Mouse (Mus musculus) layer of hippocampus, adult 11-12 months (tissue): ENCODE measurements around the gene Gm28374.

ENCODE experiments used
- DNase-seq: peaks from one replicate; pipeline ENCODE4 v3.0.0; 2022; ENCODE audit warnings: low spot score

Gm28374 gene

DNA sequence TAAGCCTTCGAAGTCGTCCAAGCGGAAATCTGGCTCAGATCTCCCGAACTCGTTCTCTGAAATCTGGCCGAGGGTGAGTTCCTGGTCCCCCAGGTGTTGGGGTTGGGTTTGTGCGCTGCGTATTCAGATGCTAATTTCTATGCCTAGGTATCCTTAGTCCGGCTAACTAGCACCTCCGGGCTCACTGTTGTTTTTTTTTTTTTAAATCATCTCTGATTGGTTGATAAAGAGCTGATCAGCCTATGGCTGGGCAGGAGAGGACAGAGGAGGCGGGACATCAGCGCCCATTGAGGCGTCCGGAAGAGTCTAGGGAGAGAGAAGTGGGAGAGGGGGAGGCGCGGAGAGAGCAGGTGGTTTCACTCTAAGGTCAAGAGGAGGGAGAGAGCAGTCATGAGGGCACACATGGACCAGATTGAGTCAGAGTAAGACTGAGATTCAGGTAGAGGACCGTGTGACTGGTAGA, 3.4 kb upstream of the Gm28374 start:
- no peak for DNase-seq

DNA sequence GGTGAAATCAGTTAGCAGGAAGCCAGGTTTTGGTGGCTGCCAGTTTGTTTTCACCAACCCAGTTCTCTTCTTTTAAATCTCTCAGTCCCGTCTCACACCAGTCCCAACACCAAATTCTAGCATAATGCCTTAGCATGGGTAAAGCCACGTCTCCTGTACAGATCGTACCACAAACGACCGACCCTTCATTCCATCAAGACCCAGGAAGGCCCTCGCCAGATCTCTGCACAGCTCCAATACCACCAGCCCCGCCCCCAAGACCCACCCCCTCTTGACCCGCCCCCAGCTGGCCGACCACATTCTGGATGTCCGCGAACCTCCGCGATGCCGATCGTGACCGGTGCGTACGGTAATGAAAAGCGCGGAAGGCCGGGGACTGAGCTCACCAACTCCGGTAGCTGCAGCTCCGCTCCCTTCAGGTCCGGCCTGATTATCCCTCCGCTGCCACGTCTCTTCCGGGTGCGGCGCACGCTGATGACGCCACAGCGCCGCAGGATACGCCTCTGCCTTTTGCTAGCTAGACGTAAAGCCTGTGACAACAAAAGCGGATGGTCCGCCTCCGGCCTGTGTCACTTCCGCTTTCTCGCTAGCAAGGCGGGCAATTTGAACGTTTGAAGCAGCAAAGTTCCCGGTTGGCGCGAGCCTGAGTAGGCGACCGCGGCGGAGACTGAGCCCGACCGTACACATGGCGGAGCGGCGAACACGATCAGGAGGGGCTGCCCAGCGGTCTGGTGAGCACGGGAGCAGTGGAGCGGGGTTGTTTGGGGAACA, 2.6 kb upstream of the Gm28374 start, which contains the start of the genes Zfpl1 and Cdca5:
Zfpl1 (minus strand) TSS at position 479 of the 771 bp plus-strand sequence.
Cdca5 (plus strand) TSS at position 506 of the 771 bp plus-strand sequence.
- DNase-seq, result peak; percentile 97

DNA sequence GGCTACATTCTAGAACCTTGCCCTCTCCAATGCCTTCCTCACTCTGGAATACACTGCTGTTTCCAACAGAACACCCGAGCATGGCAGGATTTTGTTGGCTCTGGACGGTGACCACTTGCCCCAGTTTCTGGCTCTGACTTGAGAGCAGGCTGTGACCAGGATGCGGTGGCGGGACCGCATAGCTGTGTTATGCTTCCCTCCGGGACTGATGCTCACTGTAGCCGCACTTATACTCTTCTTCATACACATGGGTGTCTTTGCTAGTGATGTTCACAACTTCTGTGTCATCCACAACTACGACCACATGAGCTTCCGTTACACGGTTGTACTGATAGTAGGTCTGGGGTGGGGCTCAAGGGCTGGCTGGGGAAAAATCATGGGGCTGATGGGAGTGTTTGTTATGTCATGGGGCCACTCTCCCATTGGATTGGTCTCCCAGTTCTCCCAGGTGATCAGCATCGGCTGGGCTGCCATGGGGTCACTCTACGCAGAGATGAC, 2.0 kb downstream of the Gm28374 start, which contains the start of gene Tmem262:
Tmem262 (plus strand) TSS at position 51 of the 498 bp plus-strand sequence.
- DNase-seq, result no peak

- peak; percentile 87 for DNase-seq
These were observed 5.3 kb downstream of the Gm28374 start, which contains the start of gene Vps51 for GRCm38 (mm10) chr19:6076564-6077393. Gene Vps51, minus strand, starts transcription at chr19:6077231.

- DNase-seq, result no peak
These were observed 8.2 kb downstream of the Gm28374 start for GRCm38 (mm10) chr19:6073889-6074288.

GRCm38 (mm10) chr19:6071261-6071660, 10.8 kb downstream of the Gm28374 start:
- DNase-seq, result no peak

- DNase-seq, result no peak
These were observed 11.3 kb downstream of the Gm28374 start for GRCm38 (mm10) chr19:6070571-6071250.

DNA sequence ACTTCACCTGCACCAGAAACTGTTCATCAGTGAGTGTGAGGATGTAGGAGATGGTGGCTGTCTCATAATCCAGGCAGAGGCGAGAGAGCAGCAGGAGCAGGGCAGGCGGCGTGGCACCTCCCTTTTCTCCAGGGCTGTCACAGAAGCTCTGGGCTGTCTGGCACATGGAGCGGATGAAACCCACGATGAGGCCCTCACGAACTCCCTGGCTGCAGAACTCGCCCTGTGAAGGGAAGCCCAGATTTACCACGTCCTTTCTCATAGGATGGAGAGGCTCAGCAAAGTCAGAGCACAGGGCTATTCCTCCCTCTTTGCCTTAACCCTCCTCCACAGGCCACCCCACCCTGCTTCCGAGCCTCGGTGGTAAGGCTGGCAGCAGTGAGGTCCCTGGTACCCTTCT, 12.2 kb downstream of the Gm28374 start:
- DNase-seq, result no peak

- no peak for DNase-seq
These were observed 13.1 kb downstream of the Gm28374 start for GRCm38 (mm10) chr19:6068951-6069350.

DNA sequence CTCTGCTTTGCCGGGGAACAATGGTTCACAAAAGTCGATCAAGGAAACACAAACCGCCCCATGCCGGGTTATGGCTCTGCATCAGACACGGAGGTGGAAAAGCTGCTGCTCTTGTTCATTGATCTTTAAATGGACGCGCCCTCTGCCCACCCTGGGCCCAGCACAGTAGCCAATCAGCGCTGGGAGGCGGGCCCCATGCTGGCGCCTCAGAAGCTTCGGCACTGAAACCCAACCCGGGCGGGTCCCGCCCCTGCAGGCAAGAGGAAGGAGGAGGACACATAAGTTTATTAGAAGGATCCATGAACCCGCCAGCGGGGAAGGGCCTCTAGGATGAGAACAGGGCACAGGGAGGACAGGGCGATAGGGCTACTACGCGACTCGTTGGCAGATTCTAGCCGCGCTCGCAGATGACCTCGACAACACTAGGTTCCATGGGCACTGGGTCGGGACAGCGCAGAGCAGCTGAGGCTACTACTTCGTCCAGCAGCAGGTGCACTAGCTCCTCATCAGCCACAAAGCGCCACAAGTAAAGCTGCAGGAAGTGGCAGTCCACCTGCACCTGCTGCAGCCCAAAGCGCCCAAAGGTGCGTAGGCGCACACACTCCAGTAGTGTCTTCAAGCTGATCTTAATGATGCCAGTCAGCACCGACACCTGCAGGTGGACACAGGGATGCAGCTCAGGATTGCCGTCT, 14.2 kb downstream of the Gm28374 start, which contains the start of gene Tm7sf2:
Tm7sf2 (minus strand) TSS at position 650 of the 692 bp plus-strand sequence.
- peak; percentile 87 for DNase-seq

DNA sequence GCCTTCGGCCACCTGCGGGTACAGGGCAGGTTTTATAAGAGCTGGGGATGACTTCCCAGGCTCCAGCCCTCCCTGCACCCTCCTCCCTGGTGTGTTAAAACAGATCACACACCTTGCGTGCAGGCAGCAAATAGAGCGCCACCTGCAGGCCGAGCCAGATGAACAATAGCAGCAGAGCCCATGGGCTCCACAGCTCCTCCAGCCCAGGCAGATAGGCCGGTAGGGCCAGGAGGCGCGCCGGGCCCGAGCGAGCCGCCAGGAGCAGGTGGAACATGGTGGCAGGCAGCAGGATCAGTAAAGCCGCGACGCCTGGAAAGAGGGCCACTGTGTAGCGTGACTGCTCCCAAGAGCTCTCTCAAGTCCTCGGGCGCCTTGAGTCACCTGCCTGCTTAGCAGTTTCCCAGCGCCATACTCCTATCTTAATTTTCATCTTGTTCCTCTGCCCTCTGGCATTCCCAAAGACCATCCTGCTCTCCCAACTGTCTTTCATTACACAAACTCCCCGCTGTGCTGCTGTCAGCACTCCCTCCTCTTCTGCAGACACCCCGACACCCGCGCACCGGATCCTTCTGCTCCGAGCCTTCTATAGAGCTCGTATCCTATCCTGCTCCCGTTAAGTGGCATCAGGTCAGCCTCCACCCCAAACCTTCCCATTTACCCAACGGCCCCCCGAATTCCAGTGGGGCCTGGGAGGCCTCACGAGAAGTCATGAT, 14.9 kb downstream of the Gm28374 start:
- DNase-seq, result peak; percentile 83

- DNase-seq, result no peak
These were observed 15.5 kb downstream of the Gm28374 start for GRCm38 (mm10) chr19:6066571-6066970.

DNA sequence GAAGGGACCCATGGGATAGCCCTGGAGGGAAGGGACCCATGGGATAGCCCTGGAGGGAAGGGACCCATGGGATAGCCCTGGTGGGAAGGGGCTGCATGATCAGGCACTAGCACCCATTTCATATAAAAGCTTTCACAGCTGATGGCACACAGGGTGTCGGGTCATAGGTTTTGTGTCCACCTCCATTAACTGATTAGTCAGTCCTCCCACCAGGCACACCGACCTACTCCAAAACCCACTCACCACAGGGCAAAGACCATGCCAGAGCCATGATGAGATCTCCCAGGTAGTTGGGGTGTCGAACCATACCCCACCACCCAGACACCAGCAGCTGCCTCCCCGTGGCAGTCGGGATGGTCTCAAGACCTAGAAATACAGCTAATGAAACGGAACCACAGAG, 19.0 kb downstream of the Gm28374 start:
- no peak for DNase-seq

DNA sequence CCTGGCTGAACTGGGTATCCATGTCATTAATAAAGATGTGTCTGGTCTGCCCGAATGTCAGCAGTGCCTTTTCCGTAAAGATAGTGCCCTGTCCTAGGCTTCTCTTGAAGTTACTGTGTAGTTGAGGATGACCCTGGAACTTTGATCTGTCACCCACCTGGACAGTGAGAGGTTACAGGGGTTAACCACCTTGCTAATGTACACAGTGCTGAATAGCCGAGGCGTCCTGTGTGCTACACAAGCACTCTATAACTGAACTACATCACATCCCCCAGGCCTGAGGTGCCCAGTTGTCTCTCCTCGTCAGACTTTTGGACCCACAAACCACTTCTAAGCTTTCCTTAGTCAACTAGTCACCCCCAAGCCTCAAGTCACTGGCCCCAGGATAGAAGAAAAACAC, 19.6 kb downstream of the Gm28374 start:
- DNase-seq, result no peak

DNA sequence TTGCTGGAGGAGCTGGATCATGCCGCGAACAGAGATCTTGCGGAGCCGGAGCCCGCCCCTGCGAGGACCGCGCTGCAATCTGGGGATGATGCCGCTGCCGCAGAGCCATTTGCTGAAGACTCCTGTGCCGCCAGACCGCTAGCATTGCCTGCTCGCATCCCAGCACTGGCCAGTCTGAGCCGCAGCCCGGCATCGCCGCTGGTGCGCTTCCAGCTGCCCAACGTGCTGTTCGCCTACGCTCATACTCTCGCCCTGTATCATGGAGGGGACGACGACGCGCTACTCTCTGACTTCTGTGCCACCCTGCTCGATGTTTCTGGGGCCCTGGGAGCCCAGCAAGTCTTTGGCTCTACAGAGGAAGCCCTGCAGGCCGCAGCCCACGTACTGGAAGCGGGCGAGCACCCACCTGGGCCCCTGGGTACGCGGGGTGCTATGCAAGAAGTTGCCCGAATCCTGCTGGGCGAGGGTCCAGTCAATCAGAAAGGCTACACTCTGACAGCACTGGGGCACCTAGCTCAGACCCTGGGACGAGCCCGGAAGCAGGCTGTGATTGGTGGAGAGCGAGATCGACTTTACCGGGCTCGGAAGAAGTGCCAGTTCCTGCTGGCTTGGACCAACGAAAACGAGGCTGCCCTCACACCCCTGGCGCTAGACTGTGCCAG, 20.3 kb downstream of the Gm28374 start:
- DNase-seq, result no peak

DNA sequence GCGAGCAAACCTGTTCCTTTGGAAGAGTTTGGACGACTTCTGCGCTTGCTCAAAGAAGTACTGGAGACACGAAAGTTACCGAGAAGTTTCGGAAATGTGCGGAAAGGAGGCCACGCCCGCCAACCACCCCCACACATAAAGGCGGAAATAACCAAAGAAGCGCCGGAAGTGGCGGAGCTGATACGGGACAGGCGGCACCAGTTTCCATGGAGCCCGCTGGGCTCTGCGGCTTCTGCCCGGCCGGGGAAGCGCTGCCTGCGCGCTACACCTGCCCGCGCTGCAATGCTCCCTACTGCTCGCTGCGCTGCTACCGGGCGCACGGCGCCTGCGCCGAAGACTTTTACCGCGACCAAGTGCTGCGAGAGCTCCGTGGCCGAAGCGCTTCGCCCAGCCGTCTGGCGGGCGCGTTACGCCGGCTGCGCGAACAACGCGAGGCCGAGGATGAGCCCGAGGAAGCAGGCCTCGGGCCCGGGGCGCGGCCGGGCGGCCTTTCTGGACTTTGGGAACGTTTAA, 21.0 kb downstream of the Gm28374 start, which contains the start of gene Znhit2:
Znhit2 (plus strand) TSS at position 172 of the 513 bp plus-strand sequence.
- DNase-seq, result peak; percentile 94

- no peak for DNase-seq
These were observed 23.1 kb downstream of the Gm28374 start for GRCm38 (mm10) chr19:6058966-6059365.

DNA sequence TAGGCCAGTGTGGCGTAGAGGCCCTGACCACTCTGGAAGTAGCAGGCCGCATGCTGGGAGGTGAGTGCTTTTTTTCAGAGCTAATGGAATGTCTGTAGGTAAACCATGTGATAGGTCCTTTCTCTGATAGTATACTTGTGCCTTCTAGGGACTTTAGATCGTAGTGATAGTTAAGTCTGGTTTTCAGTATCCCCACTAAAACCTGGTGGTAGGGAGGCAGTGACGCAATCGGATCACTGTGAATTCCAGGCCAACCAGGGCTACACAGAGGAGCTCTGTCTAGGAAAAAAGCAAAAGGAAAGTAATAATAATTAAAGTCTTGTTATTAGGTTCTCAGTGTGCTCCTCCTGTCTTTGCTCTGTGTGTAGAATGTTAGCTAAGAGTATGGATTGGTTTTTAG, 23.5 kb downstream of the Gm28374 start:
- no peak for DNase-seq

DNA sequence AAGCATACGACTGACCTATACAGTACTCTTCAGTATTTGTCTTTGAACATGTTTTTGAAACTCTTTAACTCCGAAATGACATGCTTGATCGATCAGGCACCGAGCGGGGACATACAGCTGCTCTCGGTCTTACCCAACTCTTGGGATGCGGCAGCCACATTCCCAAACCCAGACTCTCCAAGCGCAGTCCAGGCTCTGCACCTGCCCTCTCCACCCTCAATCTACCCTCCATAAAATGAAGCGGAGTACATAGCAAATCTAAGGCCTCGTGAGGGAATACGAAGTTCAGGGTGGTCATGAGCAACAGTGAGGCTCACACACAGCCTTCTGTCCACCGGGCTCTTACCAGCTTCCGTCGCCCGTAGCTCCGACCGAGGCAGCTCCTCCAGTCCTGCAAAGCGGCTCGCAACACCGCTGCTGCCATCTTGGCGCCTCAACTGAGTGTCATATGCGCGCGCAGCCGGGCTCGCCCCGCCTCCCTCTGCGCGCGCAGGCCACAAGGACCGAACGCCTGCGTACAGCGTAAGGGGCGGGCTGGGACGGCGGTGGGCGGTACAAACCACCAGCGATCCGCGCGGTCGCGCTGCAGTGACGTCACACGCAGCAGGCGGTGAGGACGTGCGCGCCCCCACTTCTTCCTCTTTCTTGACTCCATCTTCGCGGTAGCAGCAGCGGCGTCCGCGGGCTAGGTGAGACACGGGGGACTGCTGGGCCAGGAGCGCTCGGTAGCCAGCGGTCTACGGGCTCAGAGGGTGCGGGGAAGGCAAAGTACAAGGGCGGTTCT, 24.6 kb downstream of the Gm28374 start, which contains the start of the genes Mrpl49 and Fau:
Mrpl49 (minus strand) TSS at position 473 of the 784 bp plus-strand sequence.
Fau (plus strand) TSS at position 532 of the 784 bp plus-strand sequence.
- DNase-seq, result peak; percentile 99
